Mouse (Mus musculus): ENCODE measurements around the gene Mef2d.
A peak's percentile ranks its signal among the peaks of the same experiment; 100 is the strongest.
"Not testable (repeated sequence)": the region's sequence is repeated elsewhere in the genome, so short reads cannot be mapped to it uniquely, and the experiment has no call there.

Mef2d gene

GRCm38 (mm10) chr3:88150999-88151364, 8.8 kb downstream of the Mef2d start:
- DNase-seq: no peak

GRCm38 (mm10) chr3:88152056-88152455, 9.9 kb downstream of the Mef2d start:
- peak; percentile 70 for DNase-seq

DNA sequence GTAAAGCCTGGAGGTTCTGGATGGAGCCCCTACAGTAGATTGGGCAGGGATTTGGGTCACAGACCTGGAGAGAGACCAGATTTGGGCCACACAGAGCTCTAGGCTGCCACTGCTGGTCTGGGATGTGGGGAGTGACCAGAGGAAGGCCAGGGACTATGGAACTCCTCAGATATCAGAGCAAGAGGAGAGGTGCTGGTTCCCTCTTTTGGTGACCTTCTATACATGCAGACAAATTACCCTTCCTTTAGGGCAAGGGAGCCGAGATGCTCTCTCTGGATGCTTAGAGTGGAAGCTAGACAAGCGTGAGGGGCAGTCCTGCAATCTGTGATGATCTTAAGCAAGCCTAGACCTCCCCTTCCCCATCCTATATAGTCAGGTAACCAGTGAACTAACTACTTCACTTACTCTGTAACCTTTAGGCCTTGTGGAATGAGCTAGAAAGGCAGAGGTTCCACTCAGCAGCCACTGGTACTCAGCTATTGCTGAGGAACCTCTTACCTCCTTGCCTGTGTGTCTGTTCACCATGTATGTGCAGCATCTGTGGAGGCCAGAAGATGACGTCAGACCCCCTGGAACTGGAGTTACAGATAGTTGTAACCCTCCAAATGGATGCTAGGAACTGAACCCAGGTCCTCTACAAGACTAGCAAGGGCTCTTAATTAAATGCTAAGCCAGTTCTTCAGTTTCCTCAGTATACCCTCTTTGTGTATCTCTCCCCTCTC, 11.3 kb downstream of the Mef2d start:
- no peak for DNase-seq

DNA sequence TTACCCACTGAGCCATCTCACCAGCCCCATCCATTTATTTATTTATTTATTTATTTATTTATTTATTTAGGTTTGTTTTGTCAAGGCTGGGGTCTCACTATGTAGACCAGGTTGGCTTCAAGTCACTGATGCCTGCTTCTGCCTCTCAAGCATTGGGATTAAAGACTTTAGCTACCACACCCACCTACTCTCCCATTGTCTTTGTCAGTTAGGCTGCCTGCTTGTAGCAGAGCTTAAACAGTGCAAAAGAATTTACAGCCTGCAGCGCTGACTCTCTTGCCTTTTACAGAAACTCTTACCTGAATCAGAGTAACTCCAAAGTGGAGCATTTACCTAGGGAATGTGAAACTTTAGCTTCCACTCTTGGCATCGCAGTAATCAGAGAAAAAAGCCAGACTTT, 12.1 kb downstream of the Mef2d start:
- no peak for DNase-seq

GRCm38 (mm10) chr3:88156817-88157216, 14.6 kb downstream of the Mef2d start:
- no peak for DNase-seq

- DNase-seq: no peak
Observed at GRCm38 (mm10) chr3:88157771-88158597, 15.8 kb downstream of the Mef2d start.

- no peak for DNase-seq
Observed at GRCm38 (mm10) chr3:88158991-88159390, 16.8 kb downstream of the Mef2d start.

GRCm38 (mm10) chr3:88160856-88161255, 18.7 kb downstream of the Mef2d start:
- DNase-seq: no peak

GRCm38 (mm10) chr3:88162259-88162658, 20.1 kb downstream of the Mef2d start:
- peak; percentile 84 for DNase-seq

DNA sequence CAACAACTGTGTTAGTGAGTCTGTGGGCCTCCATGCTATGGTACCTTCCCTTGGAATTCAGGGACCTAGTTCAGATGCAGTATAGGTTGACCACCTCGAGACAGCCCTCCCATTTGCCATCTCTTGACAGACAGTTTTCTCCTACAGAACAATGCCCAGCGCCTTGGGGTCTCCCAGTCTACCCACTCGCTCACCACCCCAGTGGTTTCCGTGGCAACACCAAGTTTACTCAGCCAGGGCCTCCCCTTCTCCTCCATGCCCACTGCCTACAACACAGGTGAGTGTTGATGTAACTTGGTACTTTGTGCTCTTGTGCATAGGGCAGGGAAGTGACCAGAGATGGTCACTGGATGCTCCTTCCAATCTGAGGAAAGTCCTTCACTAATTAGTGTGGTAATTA, 20.6 kb downstream of the Mef2d start:
- no peak for DNase-seq

DNA sequence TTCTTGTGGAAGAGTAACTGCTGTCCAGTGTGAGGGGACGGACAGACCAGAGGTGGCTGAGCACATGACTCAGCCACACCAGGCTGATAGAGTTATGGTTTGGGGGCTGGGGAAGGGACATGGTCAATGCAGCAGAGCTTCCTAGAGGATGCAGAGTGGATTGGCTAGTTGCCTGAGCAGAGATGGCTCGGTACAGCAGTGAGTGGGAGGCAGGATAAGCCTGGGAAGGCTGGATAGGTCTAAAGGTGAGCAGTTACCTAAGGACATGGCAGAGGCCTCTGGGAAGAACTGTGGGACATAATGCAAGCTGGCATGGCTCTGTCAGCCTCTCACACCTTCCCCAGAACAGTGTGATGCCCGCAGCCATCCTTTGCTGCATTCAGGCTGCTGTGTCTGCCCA, 21.7 kb downstream of the Mef2d start:
- no peak for DNase-seq

GRCm38 (mm10) chr3:88164263-88164662, 22.1 kb downstream of the Mef2d start:
- no peak for DNase-seq

- no peak for DNase-seq
Observed at GRCm38 (mm10) chr3:88166056-88166455, 23.9 kb downstream of the Mef2d start.

DNA sequence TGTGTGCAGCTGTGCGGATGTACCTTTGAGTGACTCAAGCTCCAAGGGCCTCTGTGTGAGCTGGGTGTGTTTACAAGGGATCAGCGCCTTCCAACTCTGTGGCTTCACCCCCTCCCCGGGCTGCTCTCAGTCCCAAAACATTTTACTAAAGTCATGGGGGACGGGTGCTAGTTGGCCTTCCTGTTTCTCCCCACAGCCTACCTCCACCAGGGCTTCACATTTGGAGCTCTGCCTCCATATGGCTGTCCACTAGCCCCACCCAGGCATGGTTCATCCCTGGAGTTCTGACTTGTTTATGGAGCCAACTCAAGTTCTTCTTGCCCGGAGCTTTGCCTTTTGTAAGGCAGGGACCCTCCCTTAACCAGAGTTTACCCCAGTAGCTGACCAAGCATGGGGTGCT, 28.2 kb downstream of the Mef2d start:
- DNase-seq: no peak

DNA sequence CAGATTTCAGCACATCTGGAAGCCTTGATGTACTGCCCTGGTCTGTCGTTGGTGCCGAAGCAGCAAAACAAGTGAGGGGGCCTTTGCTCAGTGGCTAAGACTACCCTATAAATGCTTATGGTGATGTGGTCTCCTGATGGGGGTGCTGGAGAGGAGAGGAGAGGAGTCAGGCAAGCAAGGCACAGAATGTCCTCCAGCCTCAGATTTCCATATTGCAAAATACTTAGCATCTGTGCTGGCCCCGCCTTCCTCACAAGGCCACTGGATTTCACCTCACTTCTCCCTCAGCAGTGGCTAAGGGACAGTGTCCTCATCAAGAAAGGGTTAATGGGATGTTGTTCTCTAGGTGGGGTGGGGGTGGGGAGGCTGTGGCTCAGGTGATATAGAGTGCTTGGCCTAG, 30.3 kb downstream of the Mef2d start:
- no peak for DNase-seq

- DNase-seq: peak; percentile 78
Observed at GRCm38 (mm10) chr3:88173375-88173774, 31.2 kb downstream of the Mef2d start.

GRCm38 (mm10) chr3:88174894-88175293, 32.7 kb downstream of the Mef2d start:
- DNase-seq: no peak

DNA sequence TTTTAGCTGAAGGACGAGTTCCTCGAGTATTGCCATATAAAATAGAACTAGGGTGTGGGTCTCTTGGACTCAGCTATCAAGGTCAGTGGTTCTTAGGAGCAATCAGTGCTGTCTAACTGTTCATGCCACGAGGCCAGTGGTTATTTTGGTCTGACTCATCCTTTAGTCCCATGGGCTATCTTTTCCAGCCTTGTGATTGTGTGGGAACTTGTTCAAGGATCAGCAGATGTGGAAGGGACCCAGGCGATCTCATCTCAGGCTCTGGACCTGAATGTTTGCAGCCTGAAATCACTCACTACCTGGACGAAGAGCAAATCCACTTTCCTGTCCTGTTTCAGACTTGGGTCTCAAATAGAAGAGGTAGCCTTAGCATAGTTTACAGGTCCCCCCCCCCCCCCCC, 34.9 kb downstream of the Mef2d start:
- DNase-seq: no peak

GRCm38 (mm10) chr3:88177562-88178345, 35.6 kb downstream of the Mef2d start:
- DNase-seq: peak; percentile 99

GRCm38 (mm10) chr3:88178346-88178733, 36.2 kb downstream of the Mef2d start:
- DNase-seq: not testable (repeated sequence)

- DNase-seq: no peak
Observed at GRCm38 (mm10) chr3:88178986-88179385, 36.8 kb downstream of the Mef2d start.

- peak; percentile 67 for DNase-seq
Observed at GRCm38 (mm10) chr3:88181374-88181773, 39.2 kb downstream of the Mef2d start.

GRCm38 (mm10) chr3:88186424-88186823, 44.3 kb downstream of the Mef2d start:
- DNase-seq: no peak

DNA sequence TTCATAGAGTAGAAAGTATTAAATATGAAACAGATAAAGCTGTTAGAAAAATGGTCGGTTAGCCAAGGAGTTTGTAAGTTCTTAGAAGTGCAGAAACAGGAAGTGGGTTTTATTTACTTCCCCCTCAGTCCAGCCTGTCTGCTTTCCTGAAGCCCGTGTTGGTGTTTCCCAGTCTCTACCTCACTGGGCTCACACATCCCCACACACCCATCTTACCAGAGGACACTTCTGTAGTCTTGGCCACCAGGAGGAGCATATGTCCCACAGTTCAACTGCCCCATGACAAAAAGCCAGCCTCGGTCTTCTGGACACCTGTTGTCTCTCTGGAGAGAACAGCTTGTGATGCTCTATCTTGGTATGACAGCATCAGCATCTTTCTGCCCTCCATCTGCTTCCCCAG, 49.0 kb downstream of the Mef2d start:
- no peak for DNase-seq
